Mouse (Mus musculus): Measurements from ENCODE around the gene Ndufaf8.

Ndufaf8 gene

DNA sequence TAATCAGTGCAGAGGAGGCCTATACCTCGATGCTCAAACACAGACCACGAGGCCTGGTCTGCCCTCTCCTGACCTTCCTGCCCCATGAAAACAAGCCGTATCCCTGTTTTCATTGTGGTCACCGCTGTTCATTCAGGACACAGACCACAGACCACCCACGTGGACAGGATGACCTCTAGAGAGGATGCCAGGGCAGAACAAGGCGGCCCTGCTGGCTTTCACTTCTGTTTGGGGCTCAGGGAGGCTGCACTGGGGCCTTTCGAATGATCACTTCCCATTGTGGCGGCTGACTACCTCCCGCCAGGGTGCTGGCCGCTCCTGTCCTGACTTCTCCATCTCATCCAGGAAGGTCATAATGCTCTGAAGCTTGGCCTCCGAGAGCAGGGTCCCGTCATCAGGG is 27.7 kb upstream of the Ndufaf8 start:
- DNase-seq (ENCODE audit: low read depth, low spot score), result no peak

DNA sequence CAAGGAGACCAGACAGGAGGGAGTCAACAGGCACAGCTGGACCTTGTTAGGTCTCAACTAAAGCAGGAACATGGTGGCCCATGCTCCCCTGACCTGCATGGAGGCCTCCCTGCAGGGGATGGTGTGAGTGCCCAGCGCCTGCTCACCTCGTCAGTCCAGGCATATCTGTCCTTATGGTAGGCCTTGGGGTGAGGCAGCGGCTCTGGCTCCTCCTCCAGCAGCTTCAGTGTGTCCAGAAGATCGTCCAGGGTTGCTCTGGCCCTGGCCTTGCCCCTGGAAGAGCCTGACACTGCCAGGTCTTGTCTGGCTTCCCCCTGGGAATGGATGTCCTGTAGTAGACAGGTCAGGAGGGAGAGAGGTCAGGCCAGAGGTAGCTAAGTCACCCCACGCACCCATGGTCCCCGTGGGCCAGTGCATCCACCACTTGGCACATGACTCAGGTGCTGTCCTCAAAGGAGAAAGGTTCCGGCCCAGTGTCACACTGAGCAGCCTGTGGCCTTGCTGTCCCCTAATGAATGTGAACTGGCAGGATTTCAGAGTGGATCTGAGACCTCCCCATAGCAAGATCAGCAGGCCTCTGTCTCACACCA is 26.9 kb upstream of the Ndufaf8 start:
- Histone ChIP-seq H3K36me3 (ENCODE audit: control insufficient read depth, insufficient read depth, low read length, poor library complexity, severe bottlenecking) (no peaks in the 10 kb centered on the region), H3K27me3 (ENCODE audit: control insufficient read depth, insufficient read depth, low read length, poor library complexity, severe bottlenecking) (no peaks in the 10 kb centered on the region)
- DNase-seq (ENCODE audit: low read depth, low spot score), result no peak

More for the DNA sequence above, 27.7 kb upstream of the Ndufaf8 start:
- Histone ChIP-seq H3K27me3 (ENCODE audit: control insufficient read depth, insufficient read depth, low read length, poor library complexity, severe bottlenecking) (no peaks in the 10 kb centered on the region), H3K36me3 (ENCODE audit: control insufficient read depth, insufficient read depth, low read length, poor library complexity, severe bottlenecking) (no peaks in the 10 kb centered on the region)

DNA sequence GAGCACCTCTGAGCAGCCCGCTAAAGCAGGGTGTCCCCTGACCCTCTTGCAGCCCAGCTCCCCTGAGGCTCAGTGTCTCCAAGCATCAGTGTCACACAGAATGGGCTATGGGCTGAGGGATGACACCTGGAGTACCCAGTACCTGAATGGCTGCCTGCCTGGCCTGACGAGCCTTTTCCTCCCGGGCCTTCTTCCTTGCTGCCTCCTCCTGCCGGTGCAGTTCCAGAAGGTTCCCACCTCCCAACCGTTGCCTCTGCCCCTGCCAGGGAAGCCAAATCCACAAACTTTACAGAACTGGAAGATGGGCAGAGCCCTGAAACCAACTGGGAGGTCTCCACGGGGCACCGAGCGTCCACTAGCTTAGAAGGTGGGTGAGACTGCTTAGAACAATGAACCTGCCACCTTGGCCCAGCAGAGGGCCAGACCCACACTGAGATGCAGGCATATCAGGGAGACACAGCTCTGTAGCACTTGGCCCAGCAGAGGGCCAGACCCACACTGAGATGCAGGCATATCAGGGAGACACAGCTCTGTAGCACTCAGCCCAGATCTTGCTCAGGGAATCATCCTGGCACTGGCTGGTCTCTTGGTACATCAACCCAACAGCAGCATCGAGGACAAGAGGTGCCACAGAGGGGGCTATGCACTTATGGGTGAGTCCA is 25.6 kb upstream of the Ndufaf8 start:
- DNase-seq (ENCODE audit: low read depth, low spot score), result no peak
- Histone ChIP-seq H3K36me3 (ENCODE audit: control insufficient read depth, insufficient read depth, low read length, poor library complexity, severe bottlenecking) (no peaks in the 10 kb centered on the region), H3K27me3 (ENCODE audit: control insufficient read depth, insufficient read depth, low read length, poor library complexity, severe bottlenecking) (no peaks in the 10 kb centered on the region)

DNA sequence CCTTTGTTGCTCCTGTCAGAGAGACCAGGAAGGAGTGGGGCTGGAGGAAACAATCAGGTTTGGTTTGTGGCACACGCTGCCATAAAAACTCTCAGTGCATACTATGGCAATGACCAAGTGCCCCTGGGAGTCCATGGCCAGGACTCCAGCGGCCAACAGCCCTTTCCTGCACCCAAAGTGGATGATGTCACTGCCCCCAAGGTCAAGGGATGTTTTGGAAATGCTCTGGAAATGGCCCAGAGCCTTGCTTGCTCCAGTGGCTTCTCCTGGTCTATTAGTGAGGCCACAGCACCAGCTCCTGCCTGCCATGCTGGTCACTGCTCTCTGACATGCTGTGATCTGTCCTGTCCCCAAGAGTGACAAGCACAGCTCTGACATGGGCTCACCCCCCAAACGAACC is 22.5 kb upstream of the Ndufaf8 start:
- Histone ChIP-seq H3K27me3 (ENCODE audit: control insufficient read depth, insufficient read depth, low read length, poor library complexity, severe bottlenecking) (no peaks in the 10 kb centered on the region), H3K36me3 (ENCODE audit: control insufficient read depth, insufficient read depth, low read length, poor library complexity, severe bottlenecking) (no peaks in the 10 kb centered on the region)
- DNase-seq (ENCODE audit: low read depth, low spot score), result no peak

DNA sequence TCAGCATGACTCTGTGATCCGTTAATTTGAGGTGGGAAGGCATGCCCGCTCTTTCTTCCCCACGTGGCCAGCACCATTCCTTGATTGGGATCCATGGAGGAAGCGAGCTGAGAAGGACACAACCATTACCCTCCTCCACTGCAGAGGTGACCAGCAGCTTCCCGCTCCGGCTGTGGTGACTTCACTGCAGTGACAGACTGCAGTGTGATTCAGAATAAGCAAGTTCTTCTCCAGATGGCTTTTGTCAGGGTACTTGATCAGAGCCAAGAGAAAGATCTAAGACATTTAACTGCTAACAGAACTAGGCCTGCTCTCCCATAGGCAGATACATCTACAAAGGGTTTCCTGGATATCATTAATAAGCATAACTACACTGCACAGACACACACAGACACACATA is 18.4 kb upstream of the Ndufaf8 start:
- no peaks in the 10 kb centered on the region for H3K36me3 ChIP-seq (ENCODE audit: control insufficient read depth, insufficient read depth, low read length, poor library complexity, severe bottlenecking)
- H3K27me3 ChIP-seq (ENCODE audit: control insufficient read depth, insufficient read depth, low read length, poor library complexity, severe bottlenecking), result no peaks in the 10 kb centered on the region
- DNase-seq (ENCODE audit: low read depth, low spot score), result no peak

DNA sequence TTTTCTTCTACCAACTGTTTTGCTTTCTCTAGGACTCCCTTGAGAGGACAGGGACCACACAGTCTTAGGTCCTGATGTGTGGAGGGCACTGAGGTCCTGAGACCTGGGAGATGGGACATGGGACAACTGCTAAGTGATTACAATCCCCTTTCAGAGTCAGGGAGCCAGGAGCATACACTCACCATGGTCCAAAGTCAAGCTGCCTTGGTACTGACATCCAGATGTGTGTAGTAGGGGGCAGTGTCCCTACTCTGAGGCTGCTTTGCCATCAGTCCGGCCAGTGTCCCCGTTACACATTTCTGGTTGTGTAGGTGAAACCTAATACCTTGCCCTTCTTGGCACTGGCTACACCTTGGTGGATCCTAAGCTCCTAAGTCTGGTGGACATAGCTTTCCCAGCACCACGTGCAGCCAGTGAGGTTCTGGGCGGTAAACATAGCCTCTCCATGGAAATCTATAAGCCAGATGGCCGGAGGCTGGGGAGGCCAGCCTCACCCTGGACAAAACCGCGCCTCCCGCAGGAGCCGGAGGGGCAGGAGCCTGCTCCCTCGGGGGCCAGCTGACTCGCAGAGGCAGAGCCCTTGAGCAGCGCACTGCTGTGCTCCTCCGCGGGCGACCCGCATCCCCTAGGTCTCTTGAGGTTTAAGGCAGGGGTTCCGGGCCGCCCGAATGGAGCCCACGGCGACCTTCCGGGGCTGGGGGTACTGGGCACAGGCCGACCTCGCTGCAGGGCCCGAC is 12.7 kb upstream of the Ndufaf8 start:
- peak; percentile 15 for DNase-seq (ENCODE audit: low read depth, low spot score)
- Histone ChIP-seq H3K36me3 (ENCODE audit: control insufficient read depth, insufficient read depth, low read length, poor library complexity, severe bottlenecking) (no peaks in the 10 kb centered on the region), H3K27me3 (ENCODE audit: control insufficient read depth, insufficient read depth, low read length, poor library complexity, severe bottlenecking) (no peaks in the 10 kb centered on the region)

DNA sequence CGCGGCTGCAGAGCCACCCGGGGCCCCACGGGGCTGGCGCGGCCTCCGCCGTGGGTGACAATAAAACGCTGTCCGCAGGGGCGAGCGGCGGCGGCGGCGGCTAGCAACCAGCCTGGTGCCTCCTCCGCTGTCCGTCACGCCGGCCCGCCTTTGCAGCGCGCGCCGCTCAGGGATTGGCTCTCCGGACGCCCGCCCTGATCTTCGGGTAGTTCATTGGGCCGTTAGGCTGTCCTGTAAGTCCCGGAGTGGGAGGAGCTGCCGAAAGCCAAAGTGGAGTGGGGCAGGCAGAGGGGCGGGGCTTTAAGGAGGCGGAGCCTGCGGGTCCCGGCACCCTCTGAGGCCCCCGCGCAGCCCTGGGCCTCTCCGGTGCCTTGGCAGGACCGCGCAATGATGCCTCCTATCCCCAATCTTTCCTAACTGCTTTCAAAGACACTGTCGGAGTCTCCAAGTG is 12.0 kb upstream of the Ndufaf8 start, which contains the start of gene Cep131:
Cep131 (minus strand) TSS at position 126 of the 451 bp plus-strand sequence.
- H3K36me3 ChIP-seq (ENCODE audit: control insufficient read depth, insufficient read depth, low read length, poor library complexity, severe bottlenecking), result peaks cover 4% of the 10 kb centered on the region; the same call in 1 of the 2 replicates
- peak; percentile 98 for DNase-seq (ENCODE audit: low read depth, low spot score)
- no peaks in the 10 kb centered on the region for H3K27me3 ChIP-seq (ENCODE audit: control insufficient read depth, insufficient read depth, low read length, poor library complexity, severe bottlenecking)

DNA sequence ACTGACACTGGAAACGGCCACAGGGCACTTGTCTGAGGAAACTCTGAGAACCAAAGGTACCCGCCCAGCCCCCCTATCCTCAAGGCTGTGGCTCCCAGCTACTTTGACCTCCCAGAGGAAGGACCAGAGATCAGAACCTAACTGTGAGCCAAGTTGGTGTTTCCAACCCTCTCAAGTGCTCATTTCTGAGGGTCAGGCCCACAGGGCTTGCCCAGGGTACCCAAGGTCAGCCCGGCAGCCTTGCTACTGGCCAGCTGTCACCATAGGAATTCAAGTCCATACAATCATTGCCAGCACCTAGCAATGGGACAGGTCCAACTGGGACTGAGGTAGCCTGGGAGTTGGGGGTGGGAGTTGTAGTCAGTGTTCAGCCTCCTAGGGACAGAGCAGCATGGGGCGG is 8.1 kb upstream of the Ndufaf8 start:
- DNase-seq (ENCODE audit: low read depth, low spot score), result no peak
- Histone ChIP-seq H3K36me3 (ENCODE audit: control insufficient read depth, insufficient read depth, low read length, poor library complexity, severe bottlenecking) (peaks cover 11% of the 10 kb centered on the region), H3K27me3 (ENCODE audit: control insufficient read depth, insufficient read depth, low read length, poor library complexity, severe bottlenecking) (no peaks in the 10 kb centered on the region)

DNA sequence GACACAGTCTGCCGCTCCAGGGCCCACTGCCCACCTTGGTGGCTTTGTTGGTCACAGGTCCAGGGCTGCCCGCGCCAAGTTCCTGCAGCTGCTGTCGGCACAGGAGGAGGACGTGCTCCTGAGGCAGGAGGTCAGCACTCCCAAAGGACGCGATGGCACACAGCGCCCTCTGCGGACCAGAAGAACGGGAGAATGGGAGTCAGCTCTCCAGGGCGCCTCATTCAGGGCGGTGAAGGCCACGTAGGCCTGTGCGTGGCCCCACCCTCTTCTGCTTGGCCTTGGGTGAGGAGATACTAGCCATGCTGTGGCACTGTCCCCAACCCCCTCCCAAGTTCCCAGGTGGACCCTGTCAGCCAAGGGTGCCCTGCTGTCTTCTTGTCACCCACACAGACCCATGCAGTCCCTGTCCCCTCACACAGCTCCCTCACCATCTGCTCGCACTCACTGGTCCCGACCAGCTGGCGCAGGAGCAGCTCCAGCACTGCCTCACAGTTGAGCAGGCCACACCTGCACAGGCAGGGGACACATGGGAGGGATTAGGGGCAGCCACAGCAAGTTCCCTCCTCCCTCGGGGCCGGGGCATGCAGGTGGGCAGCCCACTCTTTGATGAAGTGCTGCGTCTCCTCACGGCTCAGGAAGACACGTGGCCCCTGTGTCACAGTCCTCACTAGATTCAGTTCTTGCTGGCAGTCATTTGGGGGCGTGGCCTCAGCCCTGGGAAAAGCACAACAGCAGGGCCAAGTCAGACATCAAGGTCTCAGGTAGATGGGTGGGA is 5.7 kb upstream of the Ndufaf8 start:
- no peak for DNase-seq (ENCODE audit: low read depth, low spot score)
- H3K36me3 ChIP-seq (ENCODE audit: control insufficient read depth, insufficient read depth, low read length, poor library complexity, severe bottlenecking), result peaks cover 11% of the 10 kb centered on the region
- no peaks in the 10 kb centered on the region for H3K27me3 ChIP-seq (ENCODE audit: control insufficient read depth, insufficient read depth, low read length, poor library complexity, severe bottlenecking)

DNA sequence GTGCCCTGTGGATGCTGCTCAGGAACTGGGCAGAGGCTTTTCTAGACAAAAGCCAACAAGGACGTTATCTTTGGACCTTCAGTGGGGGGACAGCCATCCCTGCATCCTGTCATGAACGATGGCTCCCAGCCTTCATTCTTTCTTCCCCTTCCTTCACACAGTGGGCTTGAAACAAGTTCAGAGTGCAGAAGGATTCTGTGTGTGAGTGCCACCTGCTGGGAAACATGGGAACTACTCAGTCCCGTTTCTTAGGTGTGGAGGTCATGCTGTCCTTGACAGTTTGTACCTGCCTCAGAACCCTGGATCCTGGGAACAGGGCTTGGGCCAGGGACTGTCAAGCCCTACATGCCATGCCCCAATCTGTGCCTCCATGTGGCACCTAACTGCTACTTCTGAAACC is 2.3 kb downstream of the Ndufaf8 start:
- Histone ChIP-seq H3K27me3 (ENCODE audit: control insufficient read depth, insufficient read depth, low read length, poor library complexity, severe bottlenecking) (no peaks in the 10 kb centered on the region), H3K36me3 (ENCODE audit: control insufficient read depth, insufficient read depth, low read length, poor library complexity, severe bottlenecking) (peaks cover 7% of the 10 kb centered on the region; the same call in 1 of the 2 replicates)
- DNase-seq (ENCODE audit: low read depth, low spot score), result peak; percentile 82

DNA sequence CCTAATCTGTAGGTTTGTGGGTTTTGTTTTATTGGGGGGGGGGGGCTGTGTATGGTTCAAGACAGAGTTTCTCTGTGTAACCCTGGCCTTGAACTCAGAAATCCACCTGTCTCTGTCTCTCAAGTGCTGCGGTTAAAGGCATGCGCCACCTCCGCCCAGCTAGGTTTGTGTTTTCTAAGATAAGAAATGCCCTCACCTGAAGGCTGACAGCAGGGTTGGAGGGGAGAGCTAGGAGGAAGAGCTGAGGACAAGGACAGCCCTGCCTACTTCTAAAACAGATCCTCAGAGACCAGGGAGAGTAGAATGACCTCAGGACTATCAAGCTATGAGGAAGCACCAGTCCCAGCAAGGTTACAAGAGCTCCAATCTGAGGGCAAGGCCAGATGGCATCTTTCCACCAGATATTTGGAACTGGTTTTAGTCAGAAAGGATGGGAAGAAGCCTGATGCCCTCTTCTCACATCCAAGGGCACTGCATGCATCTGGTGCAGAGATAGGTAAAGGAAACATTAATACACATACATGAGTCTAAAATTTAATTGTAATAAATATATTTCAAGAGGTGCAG is 4.8 kb downstream of the Ndufaf8 start:
- DNase-seq (ENCODE audit: low read depth, low spot score), result no peak
- Histone ChIP-seq H3K36me3 (ENCODE audit: control insufficient read depth, insufficient read depth, low read length, poor library complexity, severe bottlenecking) (peaks cover 9% of the 10 kb centered on the region; the same call in 1 of the 2 replicates), H3K27me3 (ENCODE audit: control insufficient read depth, insufficient read depth, low read length, poor library complexity, severe bottlenecking) (no peaks in the 10 kb centered on the region)

DNA sequence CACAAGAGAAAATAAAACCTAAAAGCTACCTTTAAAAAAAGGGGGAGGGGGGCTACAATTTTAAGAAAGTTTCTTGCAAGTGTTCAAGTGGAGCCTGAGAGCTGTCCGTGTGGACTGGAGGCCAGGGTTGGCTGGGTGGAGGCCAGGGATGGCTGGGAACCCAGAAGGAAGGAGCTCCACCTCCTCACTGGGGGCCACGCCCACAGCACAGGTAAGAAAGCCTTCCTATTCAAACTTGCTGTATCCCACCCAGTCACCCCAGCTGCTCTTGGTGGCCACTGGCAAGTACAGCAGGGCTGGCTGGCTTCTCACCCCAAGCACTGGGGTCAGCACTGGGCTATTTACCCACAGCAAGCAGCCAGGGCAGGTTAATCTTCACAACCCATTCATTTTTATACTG is 8.3 kb downstream of the Ndufaf8 start:
- H3K27me3 ChIP-seq (ENCODE audit: control insufficient read depth, insufficient read depth, low read length, poor library complexity, severe bottlenecking), result no peaks in the 10 kb centered on the region
- DNase-seq (ENCODE audit: low read depth, low spot score), result no peak
- H3K36me3 ChIP-seq (ENCODE audit: control insufficient read depth, insufficient read depth, low read length, poor library complexity, severe bottlenecking), result peaks cover 17% of the 10 kb centered on the region

DNA sequence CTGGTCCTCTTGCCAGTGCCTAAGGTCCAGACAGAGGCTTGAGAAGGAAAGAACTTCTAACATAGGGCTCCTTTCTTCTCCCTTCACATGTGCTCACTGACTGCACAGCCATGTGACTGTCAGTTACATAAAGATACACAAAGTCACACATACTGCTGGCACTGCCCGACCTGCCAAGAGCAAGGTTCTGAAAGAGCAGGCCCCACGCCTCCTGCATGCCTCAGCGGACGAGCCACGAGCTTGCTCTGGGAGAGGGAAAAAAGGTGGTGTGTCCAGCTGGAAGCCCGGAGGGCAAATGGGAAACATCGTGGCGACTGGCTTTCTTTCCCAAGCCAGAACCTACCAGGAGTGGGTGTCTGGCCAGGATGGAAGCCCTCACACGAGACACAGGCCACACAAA is 9.1 kb downstream of the Ndufaf8 start:
- DNase-seq (ENCODE audit: low read depth, low spot score), result no peak
- H3K36me3 ChIP-seq (ENCODE audit: control insufficient read depth, insufficient read depth, low read length, poor library complexity, severe bottlenecking), result peaks cover 17% of the 10 kb centered on the region
- no peaks in the 10 kb centered on the region for H3K27me3 ChIP-seq (ENCODE audit: control insufficient read depth, insufficient read depth, low read length, poor library complexity, severe bottlenecking)

DNA sequence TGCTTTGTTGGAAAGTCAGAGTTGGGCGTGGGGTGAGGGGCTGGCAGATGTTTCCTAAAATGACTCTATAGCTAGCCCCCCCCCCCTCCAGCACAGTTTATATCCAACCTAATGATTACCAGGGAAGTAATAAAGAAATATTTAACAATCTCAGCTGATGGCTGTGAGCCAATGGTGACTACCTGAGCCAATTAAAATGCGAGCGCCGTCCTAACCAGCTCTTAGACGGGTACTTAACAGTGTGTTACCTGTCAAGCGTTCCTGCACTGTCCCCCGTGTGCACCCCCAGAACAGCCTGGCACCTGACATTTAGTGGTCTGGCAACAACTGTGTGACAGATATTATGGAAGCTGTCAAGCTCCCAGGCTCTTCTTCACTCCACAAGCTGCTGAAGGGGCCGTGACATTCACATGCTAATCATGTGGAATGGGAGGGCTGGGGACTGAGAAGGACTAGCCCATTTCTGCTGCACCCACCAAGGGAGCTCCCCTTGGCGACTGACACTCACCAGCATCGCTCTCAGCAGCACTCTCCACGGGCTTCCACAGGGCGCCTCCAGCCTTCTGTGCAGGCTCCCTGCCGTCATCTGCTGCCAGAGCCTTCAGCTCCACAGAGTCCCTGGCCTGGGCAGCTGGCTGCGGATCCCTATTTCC is 11.0 kb downstream of the Ndufaf8 start:
- no peak for DNase-seq (ENCODE audit: low read depth, low spot score)
- Histone ChIP-seq H3K36me3 (ENCODE audit: control insufficient read depth, insufficient read depth, low read length, poor library complexity, severe bottlenecking) (peaks cover 18% of the 10 kb centered on the region), H3K27me3 (ENCODE audit: control insufficient read depth, insufficient read depth, low read length, poor library complexity, severe bottlenecking) (no peaks in the 10 kb centered on the region)
